Mouse (Mus musculus): ENCODE data around the gene Calm4.
A peak's percentile ranks its signal among the peaks of the same experiment; 100 is the strongest.
"Not testable (repeated sequence)": the region's sequence is repeated elsewhere in the genome, so short reads cannot be mapped to it uniquely, and the experiment has no call there.

Calm4 gene

DNA sequence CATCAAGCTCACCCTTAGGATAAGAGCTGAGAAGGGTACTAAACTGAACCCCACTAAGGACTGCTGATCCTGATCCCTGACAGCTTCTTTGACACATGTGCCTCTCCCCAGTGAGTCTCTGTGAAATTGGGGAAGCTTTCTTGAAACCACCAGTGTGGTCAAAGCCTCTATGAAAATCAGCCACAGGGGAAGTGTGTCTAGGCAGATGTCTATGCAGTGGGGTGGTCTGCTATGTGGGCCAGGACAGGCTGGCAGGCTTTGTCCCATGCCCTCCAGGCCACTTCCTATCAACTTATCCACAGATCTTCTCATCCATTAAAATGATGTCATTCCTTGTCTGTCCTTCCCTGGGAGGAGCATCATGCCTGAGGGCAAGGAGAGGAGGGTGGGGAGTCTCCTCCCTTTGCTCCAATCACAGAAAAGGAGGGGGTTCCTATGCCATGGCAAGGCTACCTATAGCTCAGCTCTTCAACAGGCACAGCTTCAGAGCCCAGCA lies at the start of gene Calm4:
Gene Calm4, plus strand, starts transcription at position 446 of the 496 bp plus-strand sequence.
- not testable (repeated sequence) for DNase-seq

GRCm38 (mm10) chr13:3788588-3788987 lies 49.0 kb upstream of the Calm4 start:
- no peak for DNase-seq

GRCm38 (mm10) chr13:3789531-3789930 lies 48.0 kb upstream of the Calm4 start:
- DNase-seq: no peak

DNA sequence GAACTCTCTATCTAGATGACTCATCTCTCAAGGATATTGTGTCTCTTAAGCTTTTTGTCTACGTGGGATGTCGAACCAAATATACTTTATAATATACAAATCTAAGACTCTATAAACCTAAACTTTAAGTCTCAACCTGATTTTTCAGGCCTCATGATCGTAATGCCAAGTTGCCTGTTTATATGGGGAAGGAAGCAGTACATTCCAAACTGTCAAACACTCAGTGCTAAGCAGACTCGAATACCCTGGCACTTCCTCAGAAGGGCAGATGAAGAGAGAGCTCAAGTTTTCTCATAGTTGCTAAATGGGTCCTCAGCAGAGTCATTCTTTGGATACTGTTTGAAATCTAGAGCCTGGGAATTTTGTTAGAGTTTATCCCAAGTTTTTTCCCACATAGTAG lies 40.9 kb upstream of the Calm4 start:
- DNase-seq: no peak

DNA sequence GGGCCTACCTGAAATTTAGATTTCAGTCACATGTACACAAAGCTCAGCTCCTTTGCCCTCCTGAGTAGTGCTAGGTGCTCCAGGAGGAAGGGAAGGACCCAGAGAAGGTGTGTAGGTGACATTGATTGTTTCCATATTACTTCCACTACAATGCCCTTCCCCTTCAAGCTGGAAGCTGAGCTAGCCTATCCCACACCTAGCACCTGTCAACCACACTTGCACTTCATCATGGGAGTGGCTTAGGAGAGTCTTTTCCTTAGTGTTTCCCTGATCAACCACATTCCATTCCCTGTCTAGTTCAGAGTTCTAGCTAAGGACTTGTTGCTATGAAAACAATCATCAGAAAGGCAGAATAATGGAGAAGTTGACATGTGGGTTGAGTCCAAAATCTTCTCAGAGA lies 38.8 kb upstream of the Calm4 start:
- no peak for DNase-seq

DNA sequence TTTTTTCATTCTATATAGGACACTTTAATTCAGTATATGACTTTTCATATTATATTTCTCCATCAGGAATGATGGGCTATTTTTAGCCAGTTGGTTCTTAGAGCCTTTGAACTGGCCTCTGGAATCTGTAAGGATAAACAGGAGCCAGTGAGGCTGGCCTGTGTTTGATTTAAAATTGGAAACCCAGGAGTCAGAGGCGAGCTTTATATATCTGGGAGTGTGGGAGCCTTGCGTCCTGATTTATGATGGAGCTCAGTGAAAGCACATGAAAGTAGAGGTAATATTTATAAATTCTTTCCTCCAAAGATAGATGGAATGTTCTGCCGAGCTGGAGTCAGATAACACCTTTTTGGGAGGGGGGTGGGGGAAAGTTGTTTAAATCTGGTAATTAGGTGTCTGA lies 38.2 kb upstream of the Calm4 start:
- DNase-seq: no peak

DNA sequence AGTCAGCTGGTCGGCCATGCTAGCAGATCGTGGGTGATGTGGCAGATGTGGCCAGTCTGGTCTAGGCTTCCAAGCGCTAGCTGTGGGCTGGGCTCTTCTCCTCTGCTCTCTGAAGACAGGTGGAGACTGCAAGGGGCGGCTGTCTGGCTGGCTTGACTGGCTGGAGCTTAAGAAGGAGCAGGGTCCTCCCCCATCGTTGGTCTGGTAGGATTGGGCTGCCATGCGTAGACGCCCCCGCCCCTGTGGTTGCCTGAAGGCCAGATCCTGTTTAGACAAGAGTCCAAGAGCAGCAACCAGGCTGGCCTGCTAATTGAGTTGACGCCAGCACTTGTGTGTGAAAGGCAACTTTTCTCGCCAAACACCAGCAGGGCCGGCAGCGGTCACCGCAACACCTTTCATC lies 33.4 kb upstream of the Calm4 start, which contains the start of gene Calml3:
Gene Calml3, minus strand, starts transcription at position 131 of the 400 bp plus-strand sequence.
- DNase-seq: peak in 1 of 2 experiments; percentile 12

- DNase-seq: peak in 1 of 2 experiments; percentile 7
Measured at GRCm38 (mm10) chr13:3805132-3805531, 32.4 kb upstream of the Calm4 start.

GRCm38 (mm10) chr13:3805638-3806037 lies 31.9 kb upstream of the Calm4 start:
- no peak for DNase-seq

DNA sequence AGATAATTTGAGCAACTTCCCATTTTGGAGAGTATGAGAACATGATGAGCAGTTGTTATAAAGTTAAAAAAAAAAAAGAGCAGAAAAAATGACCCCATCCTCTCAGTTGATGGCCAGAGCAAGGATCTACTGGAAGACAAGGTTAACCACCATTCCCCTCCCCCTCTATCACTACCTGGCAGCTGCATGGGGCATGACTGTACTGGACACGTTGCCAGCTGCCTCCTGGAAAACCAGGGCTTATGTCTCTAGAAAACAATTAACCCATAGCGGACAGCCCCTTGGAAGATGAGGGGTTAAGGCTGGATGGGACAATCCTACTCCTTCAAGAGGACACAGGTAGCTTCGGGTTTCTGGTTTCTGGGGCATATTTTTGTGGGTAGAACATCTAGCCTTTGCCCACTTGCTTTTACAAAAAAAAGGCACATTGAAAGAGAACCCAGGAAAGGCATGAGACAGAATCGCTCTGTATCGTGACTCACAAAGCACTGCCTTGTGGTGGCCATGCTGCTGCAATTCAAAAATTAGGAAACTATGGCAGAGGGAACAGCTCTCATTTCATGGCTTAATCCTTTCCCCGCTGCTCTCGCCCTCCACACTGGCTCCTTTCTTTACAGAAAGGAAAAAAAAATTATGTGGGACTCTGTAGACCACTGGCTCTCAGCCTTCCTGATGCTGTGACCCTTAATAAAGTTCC lies 30.3 kb upstream of the Calm4 start:
- no peak for DNase-seq

GRCm38 (mm10) chr13:3818012-3818739 lies 19.4 kb upstream of the Calm4 start:
- no peak for DNase-seq

DNA sequence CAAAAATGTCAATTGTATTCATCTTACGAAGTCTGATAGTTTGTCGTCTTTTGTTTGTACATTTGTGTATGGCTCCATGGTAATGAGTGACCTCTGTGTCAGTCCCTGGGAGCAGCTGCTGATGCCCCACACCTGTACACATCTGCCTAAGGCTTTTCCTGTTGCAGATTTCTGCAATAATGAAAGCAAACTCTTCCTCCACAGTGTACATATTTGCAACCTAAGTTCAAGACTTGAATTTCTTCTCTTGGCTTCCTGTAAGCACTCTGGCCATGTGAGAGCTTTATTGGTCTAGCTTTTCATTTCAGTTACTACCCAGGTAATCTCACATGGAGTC lies 18.8 kb upstream of the Calm4 start:
- DNase-seq: no peak

- DNase-seq: no peak
Measured at GRCm38 (mm10) chr13:3822105-3822504, 15.5 kb upstream of the Calm4 start.

- DNase-seq: no peak
Measured at GRCm38 (mm10) chr13:3825726-3826125, 11.8 kb upstream of the Calm4 start.

DNA sequence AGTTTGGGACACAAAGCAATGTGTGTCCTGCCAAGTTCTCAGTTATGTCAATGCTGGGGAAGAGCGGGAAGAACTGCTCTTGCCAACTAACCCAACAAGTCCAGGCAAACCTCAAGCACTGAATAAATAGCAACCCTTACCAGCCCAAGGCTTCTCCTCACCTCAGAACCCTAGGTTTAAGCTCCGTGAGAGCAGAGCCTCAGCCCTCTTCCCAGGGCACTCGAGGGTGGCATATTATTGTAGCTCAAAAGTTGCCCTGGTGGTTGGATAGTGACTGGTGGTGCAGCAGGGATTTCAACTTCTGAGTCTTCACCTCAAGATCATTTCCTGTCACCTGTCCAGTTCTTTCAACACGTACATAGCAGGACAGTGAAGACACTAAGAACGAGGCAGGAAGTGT lies 6.0 kb upstream of the Calm4 start:
- no peak for DNase-seq

- DNase-seq: no peak
Measured at GRCm38 (mm10) chr13:3831994-3832393, 5.6 kb upstream of the Calm4 start.

GRCm38 (mm10) chr13:3832450-3832849 lies 5.1 kb upstream of the Calm4 start:
- DNase-seq: no peak

- DNase-seq: not testable (repeated sequence)
Measured at GRCm38 (mm10) chr13:3833644-3834043, 3.9 kb upstream of the Calm4 start.

DNA sequence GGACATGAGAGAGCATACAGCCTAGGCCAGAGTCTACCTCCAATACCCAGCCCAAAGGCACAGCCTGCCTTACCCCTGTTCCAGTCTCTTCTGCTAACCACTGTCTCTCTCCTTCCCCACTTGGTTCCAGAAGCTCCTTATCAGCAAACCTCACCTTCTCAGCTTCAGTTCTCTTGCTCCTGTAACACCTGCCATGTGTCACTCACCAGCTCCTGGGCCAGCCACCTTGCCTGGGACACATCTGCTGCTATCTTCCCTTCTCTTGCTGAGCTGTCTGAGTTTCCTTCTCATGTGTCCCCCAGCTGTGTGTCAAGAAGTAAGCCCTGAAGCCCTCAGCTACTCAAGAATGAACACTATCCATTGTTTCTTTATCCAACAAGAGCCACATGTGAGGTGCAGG lies 3.1 kb downstream of the Calm4 start:
- DNase-seq: not testable (repeated sequence)

- no peak for DNase-seq
Measured at GRCm38 (mm10) chr13:3850330-3850729, 12.8 kb downstream of the Calm4 start.

GRCm38 (mm10) chr13:3853648-3854333 lies 16.2 kb downstream of the Calm4 start, which contains the start of gene Calm5:
TSS of gene Calm5 (plus strand) at chr13:3854173.
- DNase-seq: not testable (repeated sequence)

DNA sequence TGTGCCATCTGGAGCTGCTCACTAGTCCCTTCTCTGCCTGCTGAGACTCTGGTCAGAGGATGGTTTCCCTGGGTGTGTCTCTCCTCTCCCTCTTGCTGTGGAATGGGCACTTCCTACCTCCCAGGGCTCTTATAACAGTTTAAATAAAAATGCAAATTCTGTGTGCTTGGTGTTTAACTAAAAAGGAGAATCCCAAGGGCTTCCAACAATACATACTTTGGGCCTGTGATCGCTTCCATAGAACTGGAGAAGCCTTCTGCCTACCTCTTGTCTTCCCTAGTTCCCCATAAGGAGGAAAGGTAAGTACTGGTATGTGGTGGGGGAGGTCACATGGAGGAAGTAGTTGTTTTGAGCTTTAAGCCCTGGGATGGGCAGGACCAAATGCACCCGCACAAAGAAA lies 17.3 kb downstream of the Calm4 start:
- no peak for DNase-seq

DNA sequence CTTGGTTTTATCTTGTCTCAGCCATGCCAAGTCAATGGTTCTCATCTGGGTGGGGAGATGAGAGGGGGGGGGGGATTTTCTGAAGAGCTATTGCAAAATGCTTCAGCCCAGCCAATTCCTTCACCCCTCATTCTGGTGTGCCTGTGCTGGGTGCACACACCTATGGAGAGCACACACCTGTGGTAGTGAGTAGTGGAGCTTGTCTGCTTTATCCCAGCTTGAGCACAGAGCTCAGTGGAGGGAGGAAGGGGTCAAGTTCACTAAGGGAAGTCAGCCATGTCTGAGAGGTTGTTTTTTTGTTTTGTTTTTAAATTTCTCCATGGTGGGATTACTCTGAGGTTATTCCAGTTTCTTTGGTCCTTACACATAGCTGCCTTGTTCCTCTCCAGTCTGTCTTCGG lies 18.7 kb downstream of the Calm4 start:
- no peak for DNase-seq

GRCm38 (mm10) chr13:3861251-3861650 lies 23.7 kb downstream of the Calm4 start:
- DNase-seq: no peak
